Mouse (Mus musculus): ENCODE data around the gene Uqcrfs1. TPM values are rescaled to one million over a fixed set of nuclear protein-coding genes. Genes with fewer than 3 reads are reported as not detected.

Uqcrfs1 gene
- total and polyA plus RNA-seq, 2 experiments from 2014 or later = 1,049 to 1,491 TPM

DNA sequence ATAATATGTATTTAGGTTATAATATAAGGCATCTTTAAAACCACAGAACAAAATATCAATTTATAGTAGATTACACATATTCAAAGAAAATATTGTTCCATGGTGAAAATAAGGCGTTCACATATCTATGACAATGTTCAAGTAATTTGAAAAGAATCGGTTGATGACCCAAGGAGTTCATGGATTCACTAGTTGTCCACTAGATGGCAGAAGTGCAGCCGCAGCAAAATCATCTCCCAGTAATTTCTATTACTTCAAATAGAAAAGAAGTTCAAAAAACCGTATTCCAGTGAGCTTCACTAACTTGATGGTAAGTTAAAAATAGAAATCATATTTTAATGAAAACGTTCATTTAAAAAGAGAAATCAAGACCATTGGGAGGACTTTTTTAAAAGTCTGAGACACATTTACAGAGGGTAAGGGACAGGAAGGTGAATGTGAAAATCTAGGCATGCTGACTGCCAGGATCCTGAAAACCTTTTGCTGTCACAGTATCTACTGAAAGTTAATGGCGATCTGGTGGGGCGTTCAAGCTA is 43.2 kb downstream of the Uqcrfs1 start:
- Histone ChIP-seq H3K4me2 (ENCODE audit: low read depth, low read length) (peak overlapping the region; percentile 31; the same call in 1 of the 2 replicates), H3K4me1 (ENCODE audit: control insufficient read depth, insufficient read depth) (no peaks in the 10 kb centered on the region), H3K27me3 (ENCODE audit: control insufficient read depth, insufficient read depth, low read length) (no peaks in the 10 kb centered on the region), H3K9ac (replicated peaks; ENCODE audit: low read depth, low read length) (no peak overlapping the region), H3K9me3 (replicated peaks; ENCODE audit: control insufficient read depth, low read length) (no peaks in the 10 kb centered on the region), H3K36me3 (replicated peaks; ENCODE audit: control insufficient read depth, insufficient read depth, low read length) (no peaks in the 10 kb centered on the region), H3K27ac (ENCODE audit: low read depth) (no peak overlapping the region), H3K4me3 (ENCODE audit: low read depth, low read length) (no peak overlapping the region)
- TF ChIP-seq CTCF (IDR thresholded peaks at IDR 0.05; ENCODE audit: low read depth) (peak; percentile 59), EP300 (IDR thresholded peaks at IDR 0.05; ENCODE audit: low read depth) (no peak)
- peak; percentile 57 for DNase-seq (ENCODE audit: low spot score)
- no peak for ATAC-seq (ENCODE audit: insufficient read depth, low read depth)
- 21% methylated on average over 7 of the region's 7 CpGs for WGBS

Other genes with a start within 250 kb of the Uqcrfs1 start
- 23.5 and 58.4 TPM in 2 replicates for gene Agtr1a, start 208.9 kb downstream of the Uqcrfs1 start, total RNA-seq (2014; rRNA removed; ENCODE audit: low replicate concordance)
- 25.9 and 33.1 TPM in 2 replicates for gene Agtr1a, start 208.9 kb downstream of the Uqcrfs1 start, polyA plus RNA-seq (2015; fragmentation: Nextera tagmentation; extraction: Ambion mirVana)
- gene Dusp22, start 114.6 kb upstream of the Uqcrfs1 start, total RNA-seq (2014; rRNA removed; ENCODE audit: low replicate concordance) = 4.8 and 7.5 TPM in 2 replicates
- 14.6 and 15.4 TPM in 2 replicates for gene Dusp22, start 114.6 kb upstream of the Uqcrfs1 start, polyA plus RNA-seq (2015; fragmentation: Nextera tagmentation; extraction: Ambion mirVana)
- not detected in 2 replicates for gene Irf4, start 203.9 kb upstream of the Uqcrfs1 start, total RNA-seq (2014; rRNA removed; ENCODE audit: low replicate concordance)
- 0.03 and 0.04 TPM in 2 replicates for gene Irf4, start 203.9 kb upstream of the Uqcrfs1 start, polyA plus RNA-seq (2015; fragmentation: Nextera tagmentation; extraction: Ambion mirVana)